Mouse (Mus musculus): ENCODE measurements around the gene Zfp704.

GRCm38 (mm10) chr3:9449261-9450007, 160.5 kb downstream of the Zfp704 start:
- TF ChIP-seq CTCF (IDR thresholded peaks at IDR 0.05; ENCODE audit: extremely low read depth, insufficient read depth, low read length): no peak
- no peak for TF ChIP-seq POLR2A (IDR thresholded peaks at IDR 0.05; ENCODE audit: extremely low read depth, insufficient read depth, low read length)

Data from cortical plate, adult 2 months (tissue).